Mouse (Mus musculus): ENCODE data around the gene Prss57. TPM values are rescaled to one million over a fixed set of nuclear protein-coding genes. Genes with fewer than 3 reads are reported as not detected.

The Prss57 gene
- total RNA-seq, 2 experiments from 2014 or later = 1.7 to 2.4 TPM

- no peak for ATAC-seq (replicated peaks; ENCODE audit: low FRiP score, low TSS enrichment, poor library complexity, severe bottlenecking)
Measured at GRCm38 (mm10) chr10:79735361-79735760, 55.4 kb downstream of the Prss57 start.

DNA sequence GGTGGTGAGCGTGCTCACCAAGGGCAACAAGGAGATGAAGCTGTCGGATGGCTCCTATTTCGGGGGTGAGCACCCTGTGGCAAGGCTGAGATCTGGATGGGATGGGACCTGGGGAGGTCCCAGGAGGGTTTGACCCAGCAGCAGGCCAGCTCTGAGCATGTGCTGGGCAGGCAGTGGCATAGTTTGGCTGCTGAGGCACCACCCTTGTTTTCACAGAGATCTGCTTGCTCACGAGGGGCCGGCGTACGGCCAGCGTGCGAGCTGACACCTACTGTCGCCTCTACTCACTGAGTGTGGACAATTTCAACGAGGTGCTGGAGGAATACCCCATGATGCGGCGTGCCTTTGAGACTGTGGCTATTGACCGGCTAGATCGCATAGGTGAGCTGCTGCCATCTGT is 56.9 kb downstream of the Prss57 start:
- ATAC-seq (replicated peaks; ENCODE audit: low FRiP score, low TSS enrichment, poor library complexity, severe bottlenecking) = no peak

- ATAC-seq (replicated peaks; ENCODE audit: low FRiP score, low TSS enrichment, poor library complexity, severe bottlenecking) = no peak
Measured at GRCm38 (mm10) chr10:79732500-79732899, 58.3 kb downstream of the Prss57 start.

Other genes with a start within 250 kb of the Prss57 start
Only the 30 nearest of the 34 such genes appear.
- not detected in 2 replicates for gene Theg, start 203.6 kb downstream of the Prss57 start, total RNA-seq (2014; fragmentation: Nextera tagmentation)
- not detected in 2 replicates for gene Theg, start 203.6 kb downstream of the Prss57 start, total RNA-seq (2017)
- gene C2cd4c, start 176.9 kb downstream of the Prss57 start, total RNA-seq (2014; fragmentation: Nextera tagmentation) = not detected in 2 replicates
- gene C2cd4c, start 176.9 kb downstream of the Prss57 start, total RNA-seq (2017) = not detected in 2 replicates
- gene Shc2, start 153.0 kb downstream of the Prss57 start, total RNA-seq (2014; fragmentation: Nextera tagmentation) = not detected in 2 replicates
- gene Shc2, start 153.0 kb downstream of the Prss57 start, total RNA-seq (2017) = not detected in 2 replicates
- gene Odf3l2, start 145.2 kb downstream of the Prss57 start, total RNA-seq (2014; fragmentation: Nextera tagmentation) = not detected in 2 replicates
- gene Odf3l2, start 145.2 kb downstream of the Prss57 start, total RNA-seq (2017) = not detected in 2 replicates
- gene Madcam1, start 126.4 kb downstream of the Prss57 start, total RNA-seq (2014; fragmentation: Nextera tagmentation) = not detected in 2 replicates
- gene Madcam1, start 126.4 kb downstream of the Prss57 start, total RNA-seq (2017) = not detected in 2 replicates
- gene Tpgs1, start 121.6 kb downstream of the Prss57 start, total RNA-seq (2014; fragmentation: Nextera tagmentation) = 8.5 and 10.8 TPM in 2 replicates
- gene Tpgs1, start 121.6 kb downstream of the Prss57 start, total RNA-seq (2017) = 2.9 and 4.1 TPM in 2 replicates
- gene Cdc34, start 108.8 kb downstream of the Prss57 start, total RNA-seq (2014; fragmentation: Nextera tagmentation) = 134 and 152 TPM in 2 replicates
- gene Cdc34, start 108.8 kb downstream of the Prss57 start, total RNA-seq (2017) = 128 and 236 TPM in 2 replicates
- gene Gzmm, start 101.9 kb downstream of the Prss57 start, total RNA-seq (2014; fragmentation: Nextera tagmentation) = 1.7 and 1.8 TPM in 2 replicates
- 1.7 and 2.4 TPM in 2 replicates for gene Gzmm, start 101.9 kb downstream of the Prss57 start, total RNA-seq (2017)
- 361 and 460 TPM in 2 replicates for gene Bsg, start 86.5 kb downstream of the Prss57 start, total RNA-seq (2014; fragmentation: Nextera tagmentation)
- 350 and 443 TPM in 2 replicates for gene Bsg, start 86.5 kb downstream of the Prss57 start, total RNA-seq (2017)
- gene Hcn2, start 74.3 kb downstream of the Prss57 start, total RNA-seq (2014; fragmentation: Nextera tagmentation) = 0.50 TPM in 1 of 2 replicates, not detected in the other
- gene Hcn2, start 74.3 kb downstream of the Prss57 start, total RNA-seq (2017) = not detected in 2 replicates
- 45.2 and 51.7 TPM in 2 replicates for gene Polrmt, start 44.4 kb downstream of the Prss57 start, total RNA-seq (2014; fragmentation: Nextera tagmentation)
- gene Polrmt, start 44.4 kb downstream of the Prss57 start, total RNA-seq (2017) = 17.6 and 21.2 TPM in 2 replicates
- not detected in 2 replicates for gene Fgf22, start 35.9 kb downstream of the Prss57 start, total RNA-seq (2014; fragmentation: Nextera tagmentation)
- not detected in 2 replicates for gene Fgf22, start 35.9 kb downstream of the Prss57 start, total RNA-seq (2017)
- 76.0 and 106 TPM in 2 replicates for gene Rnf126, start 24.0 kb downstream of the Prss57 start, total RNA-seq (2014; fragmentation: Nextera tagmentation)
- gene Rnf126, start 24.0 kb downstream of the Prss57 start, total RNA-seq (2017) = 16.2 and 20.8 TPM in 2 replicates
- 0.49 and 0.96 TPM in 2 replicates for gene Fstl3, start 13.7 kb downstream of the Prss57 start, total RNA-seq (2014; fragmentation: Nextera tagmentation)
- gene Fstl3, start 13.7 kb downstream of the Prss57 start, total RNA-seq (2017) = 0.66 and 0.80 TPM in 2 replicates
- gene Palm, start 2.6 kb upstream of the Prss57 start, total RNA-seq (2014; fragmentation: Nextera tagmentation) = 7.6 and 11.1 TPM in 2 replicates
- 4.6 and 6.8 TPM in 2 replicates for gene Palm, start 2.6 kb upstream of the Prss57 start, total RNA-seq (2017)
- gene Misp, start 30.0 kb upstream of the Prss57 start, total RNA-seq (2014; fragmentation: Nextera tagmentation) = not detected in 2 replicates
- not detected in 2 replicates for gene Misp, start 30.0 kb upstream of the Prss57 start, total RNA-seq (2017)
- gene Ptbp1, start 63.5 kb upstream of the Prss57 start, total RNA-seq (2014; fragmentation: Nextera tagmentation) = 423 and 470 TPM in 2 replicates
- gene Ptbp1, start 63.5 kb upstream of the Prss57 start, total RNA-seq (2017) = 149 and 201 TPM in 2 replicates
- gene Prtn3, start 83.5 kb upstream of the Prss57 start, total RNA-seq (2014; fragmentation: Nextera tagmentation) = 2.5 and 8.7 TPM in 2 replicates
- gene Prtn3, start 83.5 kb upstream of the Prss57 start, total RNA-seq (2017) = 0.56 and 5.9 TPM in 2 replicates
- not detected in 2 replicates for gene Plppr3, start 83.7 kb upstream of the Prss57 start, total RNA-seq (2014; fragmentation: Nextera tagmentation)
- 5.8 and 15.0 TPM in 2 replicates for gene Plppr3, start 83.7 kb upstream of the Prss57 start, total RNA-seq (2017)
- 10.5 TPM in 1 of 2 replicates, not detected in the other for gene Elane, start 95.3 kb upstream of the Prss57 start, total RNA-seq (2014; fragmentation: Nextera tagmentation)
- gene Elane, start 95.3 kb upstream of the Prss57 start, total RNA-seq (2017) = 0.23 and 1.3 TPM in 2 replicates
- not detected in 2 replicates for gene Cfd, start 99.9 kb upstream of the Prss57 start, total RNA-seq (2014; fragmentation: Nextera tagmentation)
- not detected in 2 replicates for gene Cfd, start 99.9 kb upstream of the Prss57 start, total RNA-seq (2017)
- gene Med16, start 118.0 kb upstream of the Prss57 start, total RNA-seq (2014; fragmentation: Nextera tagmentation) = 17.1 and 21.7 TPM in 2 replicates
- 9.7 and 9.8 TPM in 2 replicates for gene Med16, start 118.0 kb upstream of the Prss57 start, total RNA-seq (2017)
- gene Gm26602, start 119.9 kb upstream of the Prss57 start, total RNA-seq (2014; fragmentation: Nextera tagmentation) = not detected in 2 replicates
- gene Gm26602, start 119.9 kb upstream of the Prss57 start, total RNA-seq (2017) = not detected in 2 replicates
- gene Kiss1r, start 126.0 kb upstream of the Prss57 start, total RNA-seq (2014; fragmentation: Nextera tagmentation) = 0.31 TPM in 1 of 2 replicates, not detected in the other
- 2.2 TPM in 1 of 2 replicates, not detected in the other for gene Kiss1r, start 126.0 kb upstream of the Prss57 start, total RNA-seq (2017)
- 80.3 and 91.7 TPM in 2 replicates for gene R3hdm4, start 130.2 kb upstream of the Prss57 start, total RNA-seq (2014; fragmentation: Nextera tagmentation)
- gene R3hdm4, start 130.2 kb upstream of the Prss57 start, total RNA-seq (2017) = 35.5 and 38.9 TPM in 2 replicates
- gene Arid3a, start 136.1 kb upstream of the Prss57 start, total RNA-seq (2014; fragmentation: Nextera tagmentation) = 4.4 and 5.9 TPM in 2 replicates
- gene Arid3a, start 136.1 kb upstream of the Prss57 start, total RNA-seq (2017) = 5.4 and 6.0 TPM in 2 replicates
- 82.9 and 86.4 TPM in 2 replicates for gene Wdr18, start 169.2 kb upstream of the Prss57 start, total RNA-seq (2014; fragmentation: Nextera tagmentation)
- gene Wdr18, start 169.2 kb upstream of the Prss57 start, total RNA-seq (2017) = 23.4 and 24.8 TPM in 2 replicates
- not detected in 2 replicates for gene Grin3b, start 179.8 kb upstream of the Prss57 start, total RNA-seq (2014; fragmentation: Nextera tagmentation)
- not detected in 2 replicates for gene Grin3b, start 179.8 kb upstream of the Prss57 start, total RNA-seq (2017)
- 75.5 and 83.0 TPM in 2 replicates for gene Tmem259, start 193.4 kb upstream of the Prss57 start, total RNA-seq (2014; fragmentation: Nextera tagmentation)
- 47.3 and 63.9 TPM in 2 replicates for gene Tmem259, start 193.4 kb upstream of the Prss57 start, total RNA-seq (2017)
- gene Cnn2, start 197.6 kb upstream of the Prss57 start, total RNA-seq (2014; fragmentation: Nextera tagmentation) = 18.0 and 24.6 TPM in 2 replicates
- 13.8 and 25.6 TPM in 2 replicates for gene Cnn2, start 197.6 kb upstream of the Prss57 start, total RNA-seq (2017)